Mouse (Mus musculus) spleen, adult 2 months (tissue): ENCODE data around the gene Sohlh1. TPM values are rescaled to one million over a fixed set of nuclear protein-coding genes. Genes with fewer than 3 reads are reported as not detected.
A peak's percentile ranks its signal among the peaks of the same experiment; 100 is the strongest.
"Not testable (repeated sequence)": the region's sequence is repeated elsewhere in the genome, so short reads cannot be mapped to it uniquely, and the experiment has no call there.

Experiments
- DNase-seq, 2 experiments: peaks; one replicate each; pipeline versions ENCODE4 v3.0.0 to v3.0.0-alpha.2; 2012 to 2021; ENCODE audit warnings: low spot score in 2 of 2, low read depth in 1 of 2
- H3K27ac ChIP-seq: fragments of 200-500 bp; 2 replicates; pipeline ENCODE4 v1.5.1; 2012; ENCODE audit warnings: low read length, inconsistent platforms; ENCODE audit not compliant: insufficient read depth
- H3K27me3 ChIP-seq: fragments of 200-500 bp; 2 replicates; pipeline ENCODE4 v1.6.1; 2012; ENCODE audit warnings: mild to moderate bottlenecking, moderate library complexity, low read length, inconsistent platforms; ENCODE audit not compliant: control insufficient read depth, insufficient read depth
- H3K36me3 ChIP-seq: fragments of 200-500 bp; 2 replicates; pipeline ENCODE4 v1.6.1; 2012; ENCODE audit warnings: mild to moderate bottlenecking, low read length, inconsistent platforms; ENCODE audit not compliant: control insufficient read depth, insufficient read depth
- H3K4me1 ChIP-seq: fragments of 200-500 bp; 2 replicates; pipeline ENCODE4 v1.6.1; 2011; ENCODE audit warnings: inconsistent platforms; ENCODE audit not compliant: control insufficient read depth, insufficient read depth, insufficient read length
- H3K4me3 ChIP-seq: fragments of 200-500 bp; 2 replicates; pipeline ENCODE4 v1.5.1; 2011; ENCODE audit warnings: mild to moderate bottlenecking, inconsistent platforms; ENCODE audit not compliant: insufficient read depth, insufficient read length; ENCODE audit errors: extremely low read depth
- CTCF ChIP-seq: fragments of 200-500 bp; IDR thresholded peaks from 2 replicates; pipeline ENCODE4 v1.5.1; 2011; ENCODE audit warnings: mild to moderate bottlenecking, inconsistent platforms; ENCODE audit not compliant: insufficient read depth, insufficient read length, insufficient replicate concordance; ENCODE audit errors: extremely low read depth
- POLR2A ChIP-seq: fragments of 200-500 bp; IDR thresholded peaks from 2 replicates; pipeline ENCODE4 v1.6.1; 2011; ENCODE audit warnings: low read depth, low read length, inconsistent platforms
- WGBS: fragments of 180-500 bp; shearing (Covaris S2); methylation state at CpG from one replicate; pipeline ENCODE4 v1.1.7; 2018; 5-methylcytosine and 5-hydroxymethylcytosine counted together
- polyA plus RNA-seq: library from polyadenylated mRNA; depleted of rRNA; stranded (reverse); fragments of >200 nt; gene quantifications from 2 replicates; pipeline ENCODE4 v1.2.3, GENCODE M21; 2012

Sohlh1 gene
- polyA plus RNA-seq, 1 experiment: not detected

DNA sequence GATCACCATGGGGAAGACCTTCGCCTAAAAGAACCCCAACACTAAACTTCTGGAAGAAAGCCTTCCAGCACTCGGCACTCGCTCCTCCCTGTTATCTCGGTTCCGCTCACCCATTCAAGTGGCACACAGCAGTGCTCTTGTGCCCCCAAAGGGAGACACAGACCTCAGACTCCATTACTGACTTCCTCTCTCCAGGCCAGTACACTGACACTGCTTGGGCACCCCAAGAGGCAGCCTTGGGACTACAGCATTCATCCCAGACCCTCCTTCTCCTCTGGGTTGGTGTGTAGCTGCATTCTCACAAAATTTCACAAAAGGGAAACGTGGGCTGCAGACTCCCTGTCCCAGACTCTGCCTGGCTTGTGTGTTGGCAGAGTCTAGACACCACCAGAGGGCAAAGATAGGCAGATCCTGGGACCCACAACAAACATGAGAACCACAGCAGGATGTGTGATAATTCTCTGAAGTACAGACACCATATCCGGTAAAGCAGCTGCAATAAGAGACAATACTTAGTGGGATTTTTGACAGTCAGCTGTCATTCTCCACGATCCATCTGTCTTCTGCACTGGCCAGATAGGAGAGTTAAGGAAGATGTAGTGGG, 18.6 kb downstream of the Sohlh1 start:
- H3K27ac ChIP-seq: no peak overlapping the region
- H3K27me3 ChIP-seq: no peaks in the 10 kb centered on the region
- 45% methylated on average over 8 of the region's 8 CpGs for WGBS
- no peak overlapping the region for H3K4me3 ChIP-seq
- no peaks in the 10 kb centered on the region for H3K36me3 ChIP-seq
- no peaks in the 10 kb centered on the region for H3K4me1 ChIP-seq
- TF ChIP-seq CTCF (no peak), POLR2A (no peak)
- peak in 1 of 2 experiments; percentile 14 for DNase-seq

DNA sequence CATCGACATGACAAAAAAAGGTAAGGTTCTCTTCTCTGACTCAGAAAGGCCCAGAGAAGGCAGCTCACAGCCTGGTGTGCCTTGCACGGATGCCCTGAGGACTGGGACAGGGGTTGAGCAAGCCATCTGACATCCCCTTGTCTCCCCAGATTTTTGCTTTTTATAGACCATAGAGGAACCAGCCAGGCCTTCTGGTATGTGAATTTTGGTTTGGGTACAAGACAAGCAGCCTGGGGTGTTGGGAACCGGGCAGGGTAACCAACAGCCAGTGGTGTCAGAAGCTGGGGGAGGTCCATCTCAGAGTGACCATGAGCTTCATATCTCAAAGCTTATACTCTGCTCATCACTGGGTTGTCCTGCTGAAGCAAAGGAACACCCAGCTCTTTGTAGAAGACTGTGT, 22.3 kb downstream of the Sohlh1 start:
- H3K36me3 ChIP-seq: no peaks in the 10 kb centered on the region
- no peak overlapping the region for H3K4me3 ChIP-seq
- TF ChIP-seq POLR2A (no peak), CTCF (no peak)
- H3K4me1 ChIP-seq: no peaks in the 10 kb centered on the region
- no peak for DNase-seq
- no peak overlapping the region for H3K27ac ChIP-seq
- 86% methylated on average over 3 of the region's 3 CpGs for WGBS
- no peaks in the 10 kb centered on the region for H3K27me3 ChIP-seq

DNA sequence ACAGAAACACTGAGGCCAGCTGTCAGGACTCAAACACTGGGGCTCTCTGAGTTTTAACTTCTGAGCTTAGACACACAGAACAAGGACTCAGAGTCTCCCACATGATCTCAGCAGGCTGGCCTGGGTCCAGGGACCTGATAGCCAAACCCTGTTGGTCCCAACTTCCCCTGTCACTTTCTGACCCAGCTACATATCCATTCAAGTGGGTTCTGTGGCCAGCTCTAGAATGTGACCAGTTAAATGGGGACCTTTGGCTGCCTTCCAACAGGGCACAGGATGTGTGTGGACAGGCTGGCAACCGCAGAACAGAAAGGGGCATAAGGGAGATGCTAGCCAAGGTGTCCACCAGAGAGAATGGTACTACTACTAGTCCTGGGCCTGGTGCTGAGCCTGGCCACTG, 24.2 kb downstream of the Sohlh1 start, which contains the start of gene Lcn9:
TSS of gene Lcn9 (plus strand) at position 348 of the 400 bp plus-strand sequence.
- WGBS: 45% methylated on average over 1 of the region's 1 CpGs
- H3K4me3 ChIP-seq: no peak within 1 kb of the TSS
- H3K4me1 ChIP-seq: no peaks in the 10 kb centered on the region
- no peak for DNase-seq
- H3K27me3 ChIP-seq: no peaks in the 10 kb centered on the region
- no peaks in the 10 kb centered on the region for H3K36me3 ChIP-seq
- TF ChIP-seq CTCF: no peak
- no peak for TF ChIP-seq POLR2A
- H3K27ac ChIP-seq: no peak within 1 kb of the TSS

DNA sequence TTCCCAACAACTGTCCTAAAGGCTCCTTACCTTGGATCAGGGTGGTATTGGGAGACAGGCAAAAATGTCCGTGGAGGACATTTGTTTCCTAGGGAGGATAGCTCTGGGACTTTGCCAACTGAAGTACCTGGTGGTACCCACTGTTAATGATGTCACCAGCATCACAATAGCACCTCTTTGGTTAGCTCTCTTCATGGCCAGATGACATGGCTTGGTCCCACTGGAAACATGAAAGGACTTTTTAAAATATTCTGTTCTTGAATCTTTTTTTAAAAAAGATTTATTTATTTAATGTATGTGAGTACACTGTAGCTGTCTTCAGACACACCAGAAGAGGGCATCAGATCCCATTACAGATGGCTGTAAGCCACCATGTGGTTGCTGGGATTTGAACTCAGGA, 31.3 kb downstream of the Sohlh1 start, which contains the start of gene Glt6d1:
TSS of gene Glt6d1 (minus strand) at position 101 of the 400 bp plus-strand sequence.
- not testable (repeated sequence) for H3K27me3 ChIP-seq, H3K36me3 ChIP-seq, H3K4me1 ChIP-seq, H3K4me3 ChIP-seq, H3K27ac ChIP-seq, DNase-seq
- 58% methylated on average over 1 of the region's 1 CpGs for WGBS

DNA sequence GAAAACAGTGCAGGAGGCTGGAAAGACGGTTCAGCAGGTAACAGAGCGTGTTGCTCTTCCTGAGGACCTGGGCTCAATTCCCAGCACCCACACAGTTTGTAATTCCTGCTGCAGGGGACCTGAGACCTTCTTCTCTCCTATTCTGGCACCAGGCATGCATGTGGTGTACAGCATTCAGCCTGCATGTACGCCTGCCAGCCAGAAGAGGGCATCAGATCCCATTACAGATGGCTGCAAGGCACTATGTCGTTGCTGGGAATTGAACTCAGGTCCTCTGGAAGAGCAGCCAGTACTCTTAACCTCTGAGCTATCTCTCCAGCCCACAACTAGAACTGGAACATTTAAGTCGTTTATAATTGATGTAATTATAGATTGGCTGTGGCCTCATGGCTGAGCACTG, 33.7 kb downstream of the Sohlh1 start:
- no peaks in the 10 kb centered on the region for H3K27me3 ChIP-seq
- no peak overlapping the region for H3K4me3 ChIP-seq
- TF ChIP-seq CTCF (no peak), POLR2A (no peak)
- no peak overlapping the region for H3K27ac ChIP-seq
- H3K36me3 ChIP-seq: no peaks in the 10 kb centered on the region
- DNase-seq: no peak
- no peaks in the 10 kb centered on the region for H3K4me1 ChIP-seq
- WGBS: 75% methylated on average over 5 of the region's 5 CpGs

DNA sequence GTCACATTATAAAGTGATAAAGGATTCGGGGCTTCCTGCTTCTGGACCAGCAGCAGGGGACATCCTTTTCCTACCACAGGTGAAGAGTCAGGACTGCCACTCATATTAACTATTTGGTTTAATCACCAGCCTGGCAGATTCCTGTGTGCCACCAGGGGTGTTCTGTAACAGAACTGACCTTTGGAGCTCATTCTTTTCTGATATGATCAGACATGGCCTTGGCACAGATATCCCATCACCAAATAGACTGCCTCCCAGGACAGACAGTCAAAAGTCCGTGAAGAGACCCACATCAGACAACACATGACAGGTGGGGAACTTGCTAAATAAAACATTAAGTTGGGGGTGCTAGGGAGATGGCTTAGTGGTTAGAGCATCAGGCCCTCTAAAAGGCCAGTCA, 35.3 kb downstream of the Sohlh1 start:
- 77% methylated on average over 2 of the region's 2 CpGs for WGBS
- H3K36me3 ChIP-seq: no peaks in the 10 kb centered on the region
- H3K4me1 ChIP-seq: no peaks in the 10 kb centered on the region
- no peak overlapping the region for H3K4me3 ChIP-seq
- H3K27me3 ChIP-seq: no peaks in the 10 kb centered on the region
- no peak for DNase-seq
- H3K27ac ChIP-seq: no peak overlapping the region
- TF ChIP-seq POLR2A (no peak), CTCF (no peak)

DNA sequence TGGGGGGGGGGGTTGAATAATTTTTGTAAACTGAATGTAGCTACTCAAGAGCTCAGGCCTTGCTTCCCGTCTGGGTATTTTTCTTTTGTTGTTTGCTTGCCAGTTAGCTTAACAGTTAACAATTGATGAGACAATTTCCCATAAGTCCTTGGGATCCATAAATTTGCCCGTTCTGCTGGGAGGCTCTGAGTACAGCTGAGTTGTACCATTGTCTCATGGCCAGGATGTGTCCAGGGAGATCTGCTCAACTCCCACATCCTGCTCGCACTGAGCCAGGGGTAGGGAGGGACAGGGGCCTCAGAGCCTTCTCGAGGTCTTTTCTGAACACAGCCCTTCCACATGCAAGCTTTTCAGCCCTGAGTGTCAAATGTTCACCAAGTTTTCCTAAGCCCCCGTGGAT, 49.0 kb downstream of the Sohlh1 start:
- Histone ChIP-seq H3K4me3 (no peak overlapping the region), H3K4me1 (no peaks in the 10 kb centered on the region), H3K36me3 (no peaks in the 10 kb centered on the region), H3K27ac (no peak overlapping the region), H3K27me3 (no peaks in the 10 kb centered on the region)
- DNase-seq: no peak
- 49% methylated on average over 5 of the region's 5 CpGs for WGBS
- TF ChIP-seq POLR2A: no peak
- TF ChIP-seq CTCF: no peak
